Mouse (Mus musculus): ENCODE data around the gene Cubn. TPM values are rescaled to one million over a fixed set of nuclear protein-coding genes. Genes with fewer than 3 reads are reported as not detected.

Gene Cubn
- polyA plus RNA-seq, 1 experiment = 0.17 TPM

DNA sequence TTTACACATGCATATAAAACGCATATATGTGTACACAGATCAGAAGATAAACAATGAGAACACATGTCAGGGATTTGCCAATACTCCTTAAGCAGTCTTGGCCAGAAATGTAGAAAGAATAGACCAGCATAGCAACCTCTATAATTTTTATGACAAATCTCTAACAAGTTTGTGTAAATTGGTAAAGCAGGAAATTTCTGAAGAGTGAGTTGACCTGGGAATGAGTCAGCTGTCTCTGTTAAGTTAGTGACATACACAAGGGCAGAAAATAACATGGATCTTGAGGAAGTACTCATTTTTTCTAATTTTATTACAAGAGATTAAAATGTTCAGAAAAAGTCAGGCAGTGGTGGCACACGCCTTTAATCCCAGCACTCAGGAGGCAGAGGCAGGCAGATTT lies 34.6 kb upstream of the Cubn start:
- WGBS = 71% methylated on average over 2 of the region's 2 CpGs
- peaks cover 5% of the 10 kb centered on the region for H3K4me1 ChIP-seq (ENCODE audit: control insufficient read depth, insufficient read depth, low read length)
- DNase-seq = no peak
- no peak for TF ChIP-seq CTCF (IDR thresholded peaks at IDR 0.05; ENCODE audit: insufficient read depth, low read length)
- no peak for TF ChIP-seq POLR2A (IDR thresholded peaks at IDR 0.05; ENCODE audit: borderline replicate concordance, extremely low read depth, low read depth, low read length)
- no peak overlapping the region for H3K4me3 ChIP-seq (replicated peaks; ENCODE audit: extremely low read depth, low read depth, low read length)

DNA sequence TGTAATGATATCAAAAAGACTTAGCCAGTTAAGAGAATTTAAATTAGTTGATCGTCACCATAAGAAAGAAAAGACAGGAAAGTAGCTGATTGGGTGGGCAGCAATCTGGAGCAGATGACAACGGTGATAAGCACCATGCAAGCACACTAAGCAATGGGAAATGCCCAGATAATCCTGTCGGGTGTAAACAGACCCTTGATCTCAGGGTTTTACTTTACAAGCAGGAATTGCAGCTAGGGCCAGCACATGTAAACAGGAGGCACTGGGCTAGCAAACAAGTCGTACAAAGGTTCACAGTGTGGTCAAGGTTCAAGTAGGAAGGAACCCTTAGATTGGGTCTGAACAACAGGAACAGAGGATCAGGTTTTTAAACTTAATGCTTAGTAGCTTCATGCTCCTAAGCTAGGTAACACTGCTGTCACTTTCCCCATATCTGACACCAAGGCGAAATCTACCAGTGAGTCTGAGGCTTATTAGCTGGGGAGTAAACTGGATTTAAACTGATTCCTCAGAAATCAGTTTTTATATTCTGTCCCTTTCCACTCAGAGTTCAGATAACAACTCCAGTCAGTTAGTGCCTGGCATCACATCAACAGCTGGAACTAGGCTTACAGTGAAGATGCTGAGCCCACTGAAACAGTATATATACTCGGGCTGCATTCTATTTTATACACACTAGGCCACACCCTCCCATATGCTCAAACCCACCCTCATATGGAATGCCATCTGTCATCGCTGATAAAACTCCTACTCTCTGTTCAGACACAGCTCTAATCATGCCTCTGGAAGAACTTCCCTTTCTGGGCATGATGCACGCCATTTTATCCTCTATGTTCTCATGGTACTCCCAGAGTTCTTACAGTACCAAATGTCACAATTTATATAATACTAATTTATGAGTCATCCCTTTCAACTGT lies 32.2 kb upstream of the Cubn start:
- DNase-seq = no peak
- WGBS = 46% methylated on average over 8 of the region's 8 CpGs
- Histone ChIP-seq H3K4me3 (replicated peaks; ENCODE audit: extremely low read depth, low read depth, low read length) (no peak overlapping the region), H3K4me1 (ENCODE audit: control insufficient read depth, insufficient read depth, low read length) (peaks cover 5% of the 10 kb centered on the region)
- TF ChIP-seq POLR2A (IDR thresholded peaks at IDR 0.05; ENCODE audit: borderline replicate concordance, extremely low read depth, low read depth, low read length) (no peak), CTCF (IDR thresholded peaks at IDR 0.05; ENCODE audit: insufficient read depth, low read length) (no peak)

DNA sequence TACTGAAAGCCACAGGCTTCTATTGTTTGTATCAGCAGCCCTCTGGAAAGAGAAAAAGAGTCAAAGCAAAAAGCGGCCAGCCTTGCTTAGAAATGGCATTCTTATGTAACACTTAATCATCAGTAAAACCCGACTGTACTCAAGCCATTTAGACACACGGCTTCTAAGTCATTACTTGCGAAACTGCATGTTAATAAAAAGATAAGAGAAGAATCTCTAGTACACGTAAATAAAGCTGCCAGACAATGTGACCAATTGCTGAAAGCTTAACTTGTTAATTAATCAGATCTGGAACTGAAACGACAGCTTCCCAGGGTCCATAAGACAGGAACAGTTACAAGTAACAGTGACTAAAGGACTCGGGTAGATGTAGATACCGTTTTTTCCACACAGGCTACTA lies 30.5 kb upstream of the Cubn start:
- DNase-seq = no peak
- 25% methylated on average over 8 of the region's 8 CpGs for WGBS
- TF ChIP-seq CTCF (IDR thresholded peaks at IDR 0.05; ENCODE audit: insufficient read depth, low read length) (no peak), POLR2A (IDR thresholded peaks at IDR 0.05; ENCODE audit: borderline replicate concordance, extremely low read depth, low read depth, low read length) (no peak)
- Histone ChIP-seq H3K4me1 (ENCODE audit: control insufficient read depth, insufficient read depth, low read length) (peaks cover 5% of the 10 kb centered on the region), H3K4me3 (replicated peaks; ENCODE audit: extremely low read depth, low read depth, low read length) (no peak overlapping the region)

DNA sequence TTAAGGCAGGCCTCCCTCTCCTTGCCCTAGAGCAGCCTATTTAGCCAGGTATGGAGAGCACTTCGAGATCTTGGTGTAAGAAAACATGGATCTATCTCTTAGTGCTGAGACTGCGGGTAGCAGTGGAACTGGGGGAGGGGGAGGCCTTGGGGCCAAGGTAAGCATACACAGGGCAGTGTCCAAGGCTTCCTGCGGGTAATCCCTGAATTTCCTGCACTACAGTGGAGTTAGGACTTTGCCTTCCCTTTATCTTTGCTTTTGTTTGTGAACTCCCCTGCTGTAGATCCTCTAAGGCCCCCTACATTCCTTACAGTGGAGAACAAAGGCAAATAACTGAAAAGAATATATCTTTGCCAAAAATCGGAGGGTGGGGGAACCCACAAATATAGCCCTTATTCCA lies 23.3 kb upstream of the Cubn start:
- TF ChIP-seq CTCF (IDR thresholded peaks at IDR 0.05; ENCODE audit: insufficient read depth, low read length) (no peak), POLR2A (IDR thresholded peaks at IDR 0.05; ENCODE audit: borderline replicate concordance, extremely low read depth, low read depth, low read length) (no peak)
- Histone ChIP-seq H3K4me1 (ENCODE audit: control insufficient read depth, insufficient read depth, low read length) (no peaks in the 10 kb centered on the region), H3K4me3 (replicated peaks; ENCODE audit: extremely low read depth, low read depth, low read length) (no peak overlapping the region)
- DNase-seq = no peak
- 58% methylated on average over 4 of the region's 4 CpGs for WGBS

DNA sequence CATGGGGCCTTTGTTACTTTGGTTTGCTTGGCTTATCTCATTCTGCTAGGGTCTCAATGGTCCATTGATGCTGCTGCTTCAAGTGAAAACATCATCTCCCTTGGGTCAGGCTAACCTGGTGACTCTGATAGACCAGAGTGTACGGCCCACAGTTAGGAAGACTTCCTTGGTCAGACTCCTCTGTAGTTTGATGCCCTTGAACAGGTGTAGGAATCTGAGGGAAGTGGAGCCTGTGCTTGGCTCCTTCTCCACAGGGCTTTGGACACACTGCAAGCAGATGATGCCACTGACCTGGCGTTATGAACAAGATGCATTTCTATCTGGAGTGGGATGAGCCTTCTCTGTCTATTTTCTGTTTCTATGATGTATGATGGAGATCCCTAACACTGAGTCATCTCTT lies 11.1 kb upstream of the Cubn start:
- no peak overlapping the region for H3K4me3 ChIP-seq (replicated peaks; ENCODE audit: extremely low read depth, low read depth, low read length)
- 91% methylated on average over 2 of the region's 2 CpGs for WGBS
- no peak for TF ChIP-seq POLR2A (IDR thresholded peaks at IDR 0.05; ENCODE audit: borderline replicate concordance, extremely low read depth, low read depth, low read length)
- no peak for TF ChIP-seq CTCF (IDR thresholded peaks at IDR 0.05; ENCODE audit: insufficient read depth, low read length)
- DNase-seq = no peak
- no peaks in the 10 kb centered on the region; the same call in none of the 2 replicates for H3K4me1 ChIP-seq (ENCODE audit: control insufficient read depth, insufficient read depth, low read length)

DNA sequence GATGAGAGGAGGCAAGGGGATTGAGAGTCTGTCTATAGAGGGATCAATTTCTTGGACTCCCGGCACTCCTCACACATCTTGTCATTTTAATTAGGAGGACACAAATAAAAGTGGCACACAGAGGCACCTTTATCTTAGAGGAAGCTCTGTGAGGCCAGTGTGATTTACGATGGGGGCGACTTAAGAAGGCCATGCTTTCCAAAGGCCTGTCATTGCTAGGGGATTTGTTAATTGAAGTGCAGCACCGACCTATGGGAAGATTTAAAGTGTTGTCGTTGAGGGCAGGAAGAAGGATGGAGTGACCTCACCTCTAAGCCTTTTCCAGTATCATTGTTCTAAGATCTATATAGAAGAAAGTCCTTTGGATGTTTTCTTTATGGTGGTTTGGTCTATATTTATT lies 9.9 kb upstream of the Cubn start:
- H3K4me1 ChIP-seq (ENCODE audit: control insufficient read depth, insufficient read depth, low read length) = no peaks in the 10 kb centered on the region; the same call in none of the 2 replicates
- no peak for DNase-seq
- no peak overlapping the region for H3K4me3 ChIP-seq (replicated peaks; ENCODE audit: extremely low read depth, low read depth, low read length)
- WGBS = 47% methylated on average over 5 of the region's 5 CpGs
- TF ChIP-seq CTCF (IDR thresholded peaks at IDR 0.05; ENCODE audit: insufficient read depth, low read length) = no peak
- no peak for TF ChIP-seq POLR2A (IDR thresholded peaks at IDR 0.05; ENCODE audit: borderline replicate concordance, extremely low read depth, low read depth, low read length)

DNA sequence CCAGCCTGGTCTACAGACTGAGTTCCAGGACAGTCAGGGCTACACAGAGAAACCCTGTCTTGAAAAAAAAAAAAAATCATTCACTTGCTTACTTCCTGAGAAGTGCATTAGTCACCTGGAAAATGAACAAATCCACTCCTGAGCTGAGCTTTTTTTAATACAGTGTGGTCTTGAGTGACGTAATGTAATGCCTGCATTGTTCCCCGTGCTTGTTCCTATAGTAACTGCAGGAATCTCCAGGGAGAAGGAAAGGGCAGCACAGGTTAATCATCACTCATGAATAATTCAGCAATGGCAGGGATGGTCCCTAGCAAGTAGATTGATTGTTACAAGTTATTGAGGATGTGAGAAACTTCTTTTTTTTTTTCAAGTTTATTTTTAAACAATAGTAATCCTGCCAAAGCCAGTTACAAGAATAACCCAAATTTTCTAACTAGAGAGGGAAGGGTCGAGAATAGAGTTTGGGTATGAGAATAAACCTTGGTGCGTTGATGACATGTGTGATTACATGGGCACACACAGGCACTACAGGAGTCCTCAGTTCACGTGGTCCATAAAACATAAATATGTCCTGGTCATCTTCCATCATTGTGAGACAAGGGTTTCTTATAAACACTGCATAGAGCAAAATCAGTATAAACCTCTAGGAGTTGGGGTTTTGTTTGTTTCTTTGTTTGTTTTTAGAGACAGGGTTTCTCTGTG lies 8.8 kb upstream of the Cubn start:
- DNase-seq = no peak

DNA sequence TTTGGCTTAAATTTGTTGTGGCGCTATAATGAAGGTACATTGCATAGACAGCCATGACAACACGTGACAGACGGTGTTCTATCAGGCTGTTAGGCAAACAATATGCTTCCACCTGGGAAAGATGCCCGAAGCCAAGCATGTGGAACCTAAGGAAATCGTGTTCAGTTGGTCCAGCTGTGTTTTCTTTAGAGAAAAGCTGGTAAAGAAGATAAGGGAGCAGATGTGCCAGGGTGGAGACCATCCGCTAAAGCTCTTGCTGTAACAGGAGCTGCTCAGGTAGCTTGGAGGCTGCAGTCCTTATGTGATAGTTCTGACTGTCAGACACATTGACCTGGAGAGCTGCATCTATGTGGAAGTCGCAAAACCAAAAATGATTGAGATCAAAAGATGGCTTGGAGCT lies 7.6 kb upstream of the Cubn start:
- Histone ChIP-seq H3K4me3 (replicated peaks; ENCODE audit: extremely low read depth, low read depth, low read length) (no peak overlapping the region), H3K4me1 (ENCODE audit: control insufficient read depth, insufficient read depth, low read length) (peaks cover 2% of the 10 kb centered on the region)
- TF ChIP-seq CTCF (IDR thresholded peaks at IDR 0.05; ENCODE audit: insufficient read depth, low read length) (no peak), POLR2A (IDR thresholded peaks at IDR 0.05; ENCODE audit: borderline replicate concordance, extremely low read depth, low read depth, low read length) (no peak)
- DNase-seq = no peak
- WGBS = 64% methylated on average over 7 of the region's 7 CpGs

More for the DNA sequence above, 8.8 kb upstream of the Cubn start:
- TF ChIP-seq CTCF (IDR thresholded peaks at IDR 0.05; ENCODE audit: insufficient read depth, low read length) = no peak
- TF ChIP-seq POLR2A (IDR thresholded peaks at IDR 0.05; ENCODE audit: borderline replicate concordance, extremely low read depth, low read depth, low read length) = no peak
- 65% methylated on average over 5 of the region's 5 CpGs for WGBS
- no peak overlapping the region for H3K4me3 ChIP-seq (replicated peaks; ENCODE audit: extremely low read depth, low read depth, low read length)
- peaks cover 2% of the 10 kb centered on the region for H3K4me1 ChIP-seq (ENCODE audit: control insufficient read depth, insufficient read depth, low read length)

DNA sequence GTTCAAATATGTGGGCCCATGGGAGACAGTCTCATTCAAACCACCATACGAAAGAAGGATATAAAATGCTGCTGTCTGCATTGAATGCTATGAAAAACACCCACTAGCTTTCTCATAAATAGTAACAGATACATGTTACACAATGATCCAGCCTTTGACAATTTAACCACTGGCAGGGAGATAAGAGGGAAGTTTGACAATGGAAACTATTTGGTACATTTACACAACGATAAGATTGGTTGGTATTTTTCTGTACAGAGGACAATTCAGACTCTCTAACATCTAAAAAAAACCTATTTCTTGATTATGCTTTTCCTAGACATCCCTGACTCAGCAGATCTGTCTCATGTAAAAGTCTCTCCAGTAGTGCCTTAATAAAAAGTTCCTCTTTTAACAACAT lies 4.5 kb upstream of the Cubn start:
- no peak overlapping the region for H3K4me3 ChIP-seq (replicated peaks; ENCODE audit: extremely low read depth, low read depth, low read length)
- no peak for DNase-seq
- no peak for TF ChIP-seq CTCF (IDR thresholded peaks at IDR 0.05; ENCODE audit: insufficient read depth, low read length)
- no peak for TF ChIP-seq POLR2A (IDR thresholded peaks at IDR 0.05; ENCODE audit: borderline replicate concordance, extremely low read depth, low read depth, low read length)
- 30% methylated on average over 2 of the region's 2 CpGs for WGBS
- H3K4me1 ChIP-seq (ENCODE audit: control insufficient read depth, insufficient read depth, low read length) = peaks cover 2% of the 10 kb centered on the region; the same call in 1 of the 2 replicates
